Mouse (Mus musculus) left cerebral cortex, postnatal 25 days (tissue): ENCODE measurements around the gene Hmgxb4. TPM values are rescaled to one million over a fixed set of nuclear protein-coding genes. Genes with fewer than 3 reads are reported as not detected.

Experiments
- DNase-seq, 2 experiments: peaks; one replicate each; pipeline ENCODE4 v3.0.0; 2022; ENCODE audit warnings: low spot score in 2 of 2, mixed read lengths in 1 of 2
- intact Hi-C: fragments of 180-260 bp; cut with DNase I; formaldehyde crosslinking; loops from one replicate; pipeline ENCODE4 v1.15.1; 2025
- total RNA-seq, 2 experiments: library from RNA; stranded (reverse); gene quantifications; 2 replicates each; pipeline ENCODE4 v1.2.3; 2021

The Hmgxb4 gene
- total RNA-seq, 2 experiments from 2014 or later: 22.1 to 31.0 TPM

DNA sequence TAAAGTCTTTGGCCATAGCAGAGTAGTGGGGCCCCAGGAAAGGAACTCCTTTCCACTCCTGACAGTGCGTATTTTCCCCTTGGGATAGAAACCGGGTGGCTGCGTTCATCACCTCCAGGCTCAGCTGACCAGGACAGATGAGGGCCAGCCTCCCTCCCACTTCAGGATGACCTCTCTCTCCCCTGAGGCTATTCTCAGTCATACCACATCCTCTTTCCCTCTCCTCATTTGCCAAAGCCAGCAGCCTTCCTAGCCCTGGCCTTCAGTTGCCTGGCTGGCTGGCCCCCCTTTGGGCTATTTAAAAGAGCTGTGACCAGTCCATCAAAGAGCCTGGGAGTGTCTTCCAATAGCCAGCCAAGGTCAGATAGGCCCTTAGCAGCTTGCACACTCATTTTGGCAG lies 70.1 kb downstream of the Hmgxb4 start:
- intact Hi-C loops: no loop called here
- peak in 1 of 2 experiments; percentile 15 for DNase-seq

DNA sequence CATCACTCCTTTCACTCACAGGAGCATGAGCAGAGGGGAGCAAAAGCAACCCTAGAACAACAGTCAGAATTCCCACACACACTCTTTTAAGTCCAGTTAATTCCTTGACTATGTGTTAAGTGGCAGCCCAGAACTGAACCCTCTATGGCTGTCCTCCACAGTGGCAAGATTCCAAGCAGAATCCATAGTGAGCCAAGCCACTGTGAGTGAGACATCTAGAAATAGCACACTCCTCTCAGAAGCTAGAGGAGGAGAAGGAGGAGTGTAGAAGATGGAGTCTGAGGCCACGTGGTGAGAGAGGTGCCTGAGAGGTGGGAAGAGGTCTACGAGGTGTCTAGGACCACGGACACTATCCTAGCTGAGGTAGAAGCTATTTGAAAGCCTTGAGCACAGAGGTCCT lies 71.6 kb downstream of the Hmgxb4 start:
- DNase-seq: peak in 1 of 2 experiments; percentile 49
- intact Hi-C loops: no loop called here

DNA sequence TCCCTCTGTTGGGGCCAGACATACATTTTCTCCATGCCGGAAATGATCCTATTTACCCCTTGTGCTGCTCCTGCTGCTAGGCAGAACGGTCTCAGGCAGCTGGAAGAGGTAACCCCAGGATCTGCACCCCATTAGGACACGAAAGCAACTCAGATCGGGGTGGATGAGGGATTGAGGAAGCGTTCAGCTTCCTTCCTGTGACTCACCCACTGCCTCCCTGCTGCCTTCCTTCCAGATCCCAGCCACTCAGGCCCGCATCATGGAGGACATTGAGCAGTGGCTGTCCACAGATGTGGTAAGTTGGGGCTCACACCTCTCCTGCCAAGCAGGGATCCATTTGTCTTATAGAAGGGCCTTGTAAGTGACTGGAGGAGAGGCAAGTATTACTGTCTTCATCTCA lies 74.1 kb downstream of the Hmgxb4 start:
- DNase-seq: no peak
- intact Hi-C loops: no loop called here

DNA sequence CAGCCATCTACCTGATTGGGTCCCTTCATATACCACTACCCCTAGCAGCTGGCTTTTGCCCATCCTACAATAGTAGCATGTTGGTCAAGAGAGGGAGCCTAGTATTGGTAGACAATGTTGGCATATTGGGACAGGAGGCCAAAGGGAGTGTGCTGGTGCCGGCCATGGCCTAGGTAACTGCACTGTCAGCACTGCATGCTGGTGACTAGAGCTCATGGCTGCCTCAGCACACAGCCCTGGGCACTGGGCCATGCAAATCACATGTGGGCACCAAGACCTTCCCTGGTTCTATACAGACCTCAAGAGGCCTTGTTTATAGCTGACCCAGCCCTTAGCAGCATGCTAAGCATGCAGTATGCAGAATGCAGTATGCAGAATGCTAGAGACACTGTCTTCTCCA lies 77.1 kb downstream of the Hmgxb4 start:
- intact Hi-C loops: loop anchor here (5.0 kb wide), 1 partner anchor 202 kb away; no protein-coding TSS in a partner anchor
- no peak for DNase-seq

DNA sequence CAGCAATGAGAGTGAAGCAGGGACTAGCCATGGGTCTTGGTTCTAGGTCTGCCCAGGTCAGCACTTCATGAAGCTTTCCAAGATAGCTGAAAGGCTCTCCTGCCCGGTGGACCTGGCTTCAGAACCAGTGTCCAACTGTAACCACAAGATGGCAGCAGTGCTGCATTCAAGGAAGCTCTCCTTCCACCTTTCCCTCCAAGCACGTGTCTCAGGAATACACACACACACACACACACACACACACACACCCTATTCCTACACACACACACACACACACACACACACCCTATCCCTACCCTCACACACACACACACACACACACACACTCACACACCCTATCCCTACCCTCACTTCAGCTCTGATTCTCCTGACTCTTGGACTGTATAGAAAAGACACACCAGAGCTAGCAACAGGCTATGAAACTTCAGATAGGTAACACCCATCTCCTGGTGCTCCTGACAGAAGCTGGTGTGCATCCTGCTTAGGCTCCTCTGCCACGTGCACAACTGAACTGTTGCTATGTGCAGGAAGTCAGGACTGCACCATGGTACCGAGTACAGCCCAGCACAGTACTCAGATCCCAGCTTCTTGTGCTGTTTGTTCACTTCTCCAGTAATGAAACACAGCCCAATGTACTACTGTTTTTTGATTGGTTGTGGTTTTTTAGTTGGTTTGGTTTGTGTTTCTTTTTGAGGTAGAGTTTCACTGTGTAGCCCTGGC lies 78.6 kb downstream of the Hmgxb4 start:
- intact Hi-C loops: loop anchor here (1.0 to 5.0 kb wide), 3 partner anchors 37 to 201 kb away; no protein-coding TSS in a partner anchor
- DNase-seq: peak; percentile 81 to 87

DNA sequence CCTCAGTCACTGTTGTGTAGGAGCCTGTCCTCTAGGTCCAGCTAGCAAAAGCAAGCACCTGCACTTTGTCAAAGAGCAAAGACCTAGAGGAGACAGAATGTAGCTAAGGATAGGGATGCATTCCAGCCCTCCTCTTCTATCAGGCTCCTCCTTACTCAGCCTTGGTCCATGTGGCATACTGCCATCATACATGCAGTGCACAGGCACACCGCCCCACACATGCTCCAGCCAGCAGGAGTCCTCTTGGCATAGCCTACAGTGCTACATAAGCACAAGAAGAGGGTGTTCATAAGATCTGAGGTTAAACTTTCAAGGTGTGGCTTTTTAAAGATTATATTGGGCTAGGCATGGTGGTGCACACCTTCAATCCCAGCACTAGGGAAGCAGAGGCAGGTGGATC lies 81.7 kb downstream of the Hmgxb4 start:
- no peak for DNase-seq
- intact Hi-C loops: loop anchor here (5.0 kb wide), 1 partner anchor 197 kb away; no protein-coding TSS in a partner anchor

DNA sequence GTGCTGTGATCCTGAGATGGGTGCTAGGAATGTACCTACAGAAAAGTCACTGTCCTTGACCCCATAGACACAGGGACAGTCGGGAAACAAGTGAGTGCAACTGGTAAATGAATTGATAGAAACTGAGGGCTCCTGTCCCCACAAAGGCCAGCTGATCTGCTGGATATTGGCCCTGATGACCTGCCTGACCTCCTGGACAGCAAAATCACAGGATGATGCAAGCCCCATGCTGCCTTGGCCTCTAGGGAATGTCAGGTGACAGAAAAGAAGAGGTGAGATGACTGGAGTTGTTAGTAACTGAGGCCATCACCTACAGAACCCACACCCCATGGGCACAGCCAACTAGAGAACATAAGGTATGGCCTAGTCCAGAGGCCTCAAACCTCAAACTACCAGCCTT lies 85.1 kb downstream of the Hmgxb4 start:
- no peak for DNase-seq
- intact Hi-C loops: no loop called here

DNA sequence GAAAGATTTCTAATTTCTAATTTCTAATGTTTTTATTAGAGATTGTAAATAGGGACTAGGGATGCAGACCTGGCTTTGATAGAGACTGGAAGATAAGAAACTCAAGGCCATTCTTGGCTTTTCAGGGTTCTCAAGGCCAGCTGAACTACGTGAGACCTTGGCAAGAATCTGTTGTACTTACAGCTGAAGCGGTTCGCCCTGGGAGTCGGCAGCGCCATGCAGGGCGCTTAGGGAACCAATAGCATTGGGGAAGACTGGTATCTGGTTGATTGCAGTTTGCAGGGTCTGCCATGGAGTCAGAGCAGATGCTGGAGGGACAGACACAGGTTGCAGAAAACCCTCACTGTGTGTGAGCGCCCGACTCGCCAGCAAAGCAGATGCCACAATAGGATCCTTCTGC lies 85.7 kb downstream of the Hmgxb4 start:
- no peak for DNase-seq
- intact Hi-C loops: no loop called here

Other genes starting within 250 kb of the Hmgxb4 start
- gene Isx, start 120.2 kb upstream of the Hmgxb4 start, total RNA-seq: under 1 TPM in 1 of 2 experiments, not detected in 1; 0.21 TPM
- 10 to 100 TPM; 37.6 to 38.6 TPM for gene Tom1, start 40.3 kb downstream of the Hmgxb4 start, total RNA-seq
- 1 to 10 TPM; 4.6 to 5.4 TPM for gene Hmox1, start 100.3 kb downstream of the Hmgxb4 start, total RNA-seq
- gene Mcm5, start 116.2 kb downstream of the Hmgxb4 start, total RNA-seq: 1 to 10 TPM; 7.8 to 9.4 TPM
- 100 to 1,000 TPM in 1 of 2 experiments, 10 to 100 TPM in 1; 65.6 to 135 TPM for gene Rasd2, start 220.6 kb downstream of the Hmgxb4 start, total RNA-seq